Mouse (Mus musculus): ENCODE results near the gene Srek1ip1.

GRCm38 (mm10) chr13:104863127-104863979 lies 71.1 kb downstream of the Srek1ip1 start, which contains the start of gene Shisal2b:
- TF ChIP-seq CTCF (IDR thresholded peaks at IDR 0.05; ENCODE audit: borderline replicate concordance, extremely low read depth, insufficient read depth, insufficient read length), result no peak
- TF ChIP-seq POLR2A (IDR thresholded peaks at IDR 0.05; ENCODE audit: borderline replicate concordance, extremely low read depth, insufficient read depth, insufficient read length, poor library complexity, severe bottlenecking), result no peak

Measured in brain, embryonic 14.5 days (tissue).